Comparison of ENCODE assay signal across 10 mouse cellular contexts in the genomic region with DNA sequence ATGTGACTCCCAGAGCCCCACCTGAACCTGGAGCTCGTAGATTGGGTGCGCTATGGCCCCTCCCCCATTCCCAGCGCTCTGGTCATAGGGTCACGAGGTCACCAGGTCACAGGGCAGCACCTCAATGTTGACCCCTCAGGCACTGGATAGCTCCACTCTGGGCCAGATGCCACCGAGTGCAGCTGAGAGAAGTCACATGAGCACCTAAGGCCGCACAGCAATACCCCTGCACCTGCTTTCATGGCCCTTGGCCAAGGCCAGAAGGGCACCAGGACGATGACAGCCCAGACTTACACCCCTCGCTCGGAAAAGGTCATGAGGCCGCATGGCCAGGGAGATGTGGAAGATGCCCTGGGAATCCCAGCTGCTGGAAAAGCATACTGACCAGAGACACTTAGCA. TPM values are rescaled to one million over a fixed set of nuclear protein-coding genes. Genes with fewer than 3 reads are reported as not detected.
A peak's percentile ranks its signal among the peaks of the same experiment; 100 is the strongest.
DNase-seq lines count a peak whose midpoint lies in the region; ATAC-seq and TF ChIP-seq lines count a peak whose summit lies in the region.
"Had no signal": no experiment of that assay in that cellular context is flagged by ENCODE, and none has a peak within 500 bp of the region (broad histone marks: within the 10 kb centered on the region; RNA-seq: fewer than 3 reads in every experiment).

No protein-coding gene starts in this region.

- peak overlapping the region; percentile 61 for H3K4me2 ChIP-seq in heart, embryonic 16.5 days (ENCODE audit: low read depth, low read length)
- H3K4me2 ChIP-seq in embryonic facial prominence, embryonic 14.5 days (ENCODE audit: low read depth, low read length), result peak overlapping the region; percentile 49
- peak overlapping the region; percentile 41 for H3K4me2 ChIP-seq in intestine, embryonic 16.5 days (ENCODE audit: low read depth, low read length)
- H3K4me2 ChIP-seq in midbrain, postnatal 0 days (ENCODE audit: low read depth, low read length, poor library complexity, severe bottlenecking), result peak overlapping the region; percentile 45

- ATAC-seq in heart, embryonic 16.5 days (replicated peaks; ENCODE audit: extremely low read depth, insufficient read depth, low FRiP score), result no peak
- ATAC-seq in embryonic facial prominence, embryonic 14.5 days (ENCODE audit: low read depth), result no peak
- ATAC-seq in intestine, embryonic 16.5 days, result no peak
- ATAC-seq in midbrain, postnatal 0 days (ENCODE audit: low FRiP score), result no peak

- H3K9ac ChIP-seq in heart, embryonic 16.5 days (ENCODE audit: low read length), result peak overlapping the region; percentile 23
- H3K9ac ChIP-seq in embryonic facial prominence, embryonic 14.5 days (ENCODE audit: low read depth, low read length), result peak overlapping the region; percentile 52; the same call in 1 of the 2 replicates
- H3K9ac ChIP-seq in intestine, embryonic 16.5 days (ENCODE audit: low read depth, low read length), result peak overlapping the region; percentile 56; the same call in 1 of the 2 replicates
- no peak overlapping the region for H3K9ac ChIP-seq in midbrain, postnatal 0 days (replicated peaks; ENCODE audit: low read length, poor library complexity, severe bottlenecking)

- no peaks in the 10 kb centered on the region for H3K36me3 ChIP-seq in heart, embryonic 16.5 days (ENCODE audit: control insufficient read depth, insufficient read depth)
- no peaks in the 10 kb centered on the region for H3K36me3 ChIP-seq in embryonic facial prominence, embryonic 14.5 days (ENCODE audit: control insufficient read depth, insufficient read depth, low read length)
- H3K36me3 ChIP-seq in intestine, embryonic 16.5 days (ENCODE audit: control insufficient read depth, insufficient read depth, low read length), result no peaks in the 10 kb centered on the region
- no peaks in the 10 kb centered on the region; the same call in 1 of the 2 replicates for H3K36me3 ChIP-seq in midbrain, postnatal 0 days (ENCODE audit: insufficient read depth, low read length)

- peaks cover 17% of the 10 kb centered on the region for H3K27me3 ChIP-seq in heart, embryonic 16.5 days (ENCODE audit: control insufficient read depth, insufficient read depth, low read length)
- H3K27me3 ChIP-seq in embryonic facial prominence, embryonic 14.5 days (replicated peaks; ENCODE audit: control insufficient read depth, insufficient read depth, low read length), result peaks cover 28% of the 10 kb centered on the region
- peaks cover 30% of the 10 kb centered on the region for H3K27me3 ChIP-seq in intestine, embryonic 16.5 days (replicated peaks; ENCODE audit: control insufficient read depth, insufficient read depth, low read length)
- no peaks in the 10 kb centered on the region for H3K27me3 ChIP-seq in midbrain, postnatal 0 days (ENCODE audit: insufficient read depth, low read length)

- peaks cover 64% of the 10 kb centered on the region for H3K4me1 ChIP-seq in heart, embryonic 16.5 days (ENCODE audit: control insufficient read depth, insufficient read depth, low read length)
- H3K4me1 ChIP-seq in embryonic facial prominence, embryonic 14.5 days (ENCODE audit: control insufficient read depth, insufficient read depth, low read length), result peaks cover 65% of the 10 kb centered on the region
- peaks cover 71% of the 10 kb centered on the region for H3K4me1 ChIP-seq in intestine, embryonic 16.5 days (ENCODE audit: control insufficient read depth, insufficient read depth, low read length)
- peaks cover 28% of the 10 kb centered on the region for H3K4me1 ChIP-seq in midbrain, postnatal 0 days (ENCODE audit: insufficient read depth, low read length)

- TF ChIP-seq CTCF in midbrain, postnatal 0 days (IDR thresholded peaks at IDR 0.05), result no peak

- H3K9me3 ChIP-seq in heart, embryonic 16.5 days (replicated peaks; ENCODE audit: control insufficient read depth, low read length), result no peaks in the 10 kb centered on the region
- no peaks in the 10 kb centered on the region for H3K9me3 ChIP-seq in embryonic facial prominence, embryonic 14.5 days (ENCODE audit: control insufficient read depth, low read length)
- H3K9me3 ChIP-seq in intestine, embryonic 16.5 days (ENCODE audit: control insufficient read depth, low read length), result no peaks in the 10 kb centered on the region
- no peaks in the 10 kb centered on the region for H3K9me3 ChIP-seq in midbrain, postnatal 0 days (ENCODE audit: low read length)

- DNase-seq in heart, adult 11 months, result no peak
- DNase-seq in embryonic facial prominence, embryonic 14.5 days (ENCODE audit: low spot score), result no peak
- DNase-seq in midbrain, postnatal 0 days (ENCODE audit: low spot score), result no peak
- DNase-seq in right cerebral cortex, postnatal 4 days, result no peak
- DNase-seq in left cerebral cortex, adult 18-20 months (ENCODE audit: low spot score in 2 of 2), result no peak
- no peak for DNase-seq in frontal cortex, postnatal 10 days (ENCODE audit: low spot score in 2 of 2)

- WGBS in heart, embryonic 16.5 days, result 20% methylated on average over 10 of the region's 10 CpGs
- 19% methylated on average over 10 of the region's 10 CpGs for WGBS in embryonic facial prominence, embryonic 14.5 days
- 31% methylated on average over 10 of the region's 10 CpGs for WGBS in intestine, embryonic 16.5 days
- 30% methylated on average over 10 of the region's 10 CpGs for WGBS in midbrain, postnatal 0 days

- H3K4me3 ChIP-seq in heart, embryonic 16.5 days (ENCODE audit: low read length), result peak overlapping the region; percentile 42
- H3K4me3 ChIP-seq in embryonic facial prominence, embryonic 14.5 days (ENCODE audit: low read depth, low read length), result no peak overlapping the region; the same call in 1 of the 2 replicates
- peak overlapping the region; percentile 15 for H3K4me3 ChIP-seq in intestine, embryonic 16.5 days (ENCODE audit: low read length)
- no peak overlapping the region for H3K4me3 ChIP-seq in midbrain, postnatal 0 days (ENCODE audit: low read depth, low read length)

- H3K27ac ChIP-seq in heart, embryonic 16.5 days (ENCODE audit: low read length), result no peak overlapping the region
- no peak overlapping the region for H3K27ac ChIP-seq in embryonic facial prominence, embryonic 14.5 days (replicated peaks; ENCODE audit: low read depth, low read length)
- no peak overlapping the region for H3K27ac ChIP-seq in intestine, embryonic 16.5 days (ENCODE audit: low read length)
- H3K27ac ChIP-seq in midbrain, postnatal 0 days (ENCODE audit: low read depth, low read length), result no peak overlapping the region

RNA-seq across cellular contexts. Expression of gene Ptprs, which starts 5.7 kb away (rescaled TPM):
- 33.9 and 39.7 TPM in 2 replicates for polyA plus RNA-seq in heart, embryonic 16.5 days (2015; fragmentation: Nextera tagmentation; extraction: Ambion mirVana)
- 104 and 116 TPM in 2 replicates for polyA plus RNA-seq in embryonic facial prominence, embryonic 14.5 days (2014; fragmentation: Nextera tagmentation; extraction: Ambion mirVana)
- polyA plus RNA-seq in intestine, embryonic 16.5 days (2015; fragmentation: Nextera tagmentation; extraction: Ambion mirVana), result 34.4 and 37.3 TPM in 2 replicates
- 716 and 795 TPM in 2 replicates for total RNA-seq in midbrain, postnatal 0 days (2014; rRNA removed)
- polyA plus RNA-seq in midbrain, postnatal 0 days (2015; fragmentation: Nextera tagmentation; extraction: Ambion mirVana), result 208 and 225 TPM in 2 replicates
- 100 to 1,000 TPM; 588 to 594 TPM for total RNA-seq in left cerebral cortex, adult 18-20 months (2021)

RNA-seq across cellular contexts. Expression of gene Znrf4, which starts 41.7 kb away (rescaled TPM):
- polyA plus RNA-seq in heart, embryonic 16.5 days (2015; fragmentation: Nextera tagmentation; extraction: Ambion mirVana), result not detected in 2 replicates
- not detected in 2 replicates for polyA plus RNA-seq in embryonic facial prominence, embryonic 14.5 days (2014; fragmentation: Nextera tagmentation; extraction: Ambion mirVana)
- not detected in 2 replicates for polyA plus RNA-seq in intestine, embryonic 16.5 days (2015; fragmentation: Nextera tagmentation; extraction: Ambion mirVana)
- total RNA-seq in midbrain, postnatal 0 days (2014; rRNA removed), result not detected in 2 replicates
- polyA plus RNA-seq in midbrain, postnatal 0 days (2015; fragmentation: Nextera tagmentation; extraction: Ambion mirVana), result not detected in 2 replicates
- not detected for total RNA-seq in left cerebral cortex, adult 18-20 months (2021)
- total RNA-seq: layer of hippocampus, postnatal 10 days had no signal
- polyA plus RNA-seq: cerebellum, adult 2 months had no signal

Comparison
In these comparisons a context has a peak if more than half of its experiments do, and no peak if none do; other contexts are left out.
1. H3K4me3 ChIP-seq: peak in heart, embryonic 16.5 days (single experiment) and intestine, embryonic 16.5 days (single experiment); none in embryonic facial prominence, embryonic 14.5 days (single experiment) and midbrain, postnatal 0 days (single experiment).
2. Peak in every context shown above with its lines, with median percentiles within 50 percentile points of each other: H3K4me2 ChIP-seq.